Mouse (Mus musculus) embryonic facial prominence, embryonic 14.5 days (tissue): ENCODE measurements around the gene Fgf22. TPM values are rescaled to one million over a fixed set of nuclear protein-coding genes. Genes with fewer than 3 reads are reported as not detected.

Experiments
- ATAC-seq: fragments of 200-750 bp; cut with Nextera tagmentation; 2 replicates; pipeline ENCODE4 v1.8.0; 2017; ENCODE audit warnings: low read depth, moderate number of reproducible peaks, moderate TSS enrichment
- DNase-seq: peaks from one replicate; pipeline ENCODE4 v3.0.0-alpha.2; 2015; ENCODE audit warnings: low spot score
- H3K27ac ChIP-seq: fragments of 300-500 bp; sonication (generic); replicated peaks from 2 replicates; pipeline ENCODE4 v1.5.1; 2014; ENCODE audit warnings: low read depth, mild to moderate bottlenecking, low read length, moderate library complexity
- H3K27me3 ChIP-seq: fragments of 300-500 bp; sonication (generic); replicated peaks from 2 replicates; pipeline ENCODE4 v1.6.1; 2014; ENCODE audit warnings: low read length; ENCODE audit not compliant: control insufficient read depth, insufficient read depth
- H3K36me3 ChIP-seq: fragments of 300-500 bp; sonication (generic); 2 replicates; pipeline ENCODE4 v1.6.1; 2014; ENCODE audit warnings: low read length, mixed read lengths; ENCODE audit not compliant: control insufficient read depth, insufficient read depth
- H3K4me1 ChIP-seq: fragments of 300-500 bp; sonication (generic); 2 replicates; pipeline ENCODE4 v1.6.1; 2014; ENCODE audit warnings: antibody characterized with exemption, low read length; ENCODE audit not compliant: control insufficient read depth, insufficient read depth
- H3K4me2 ChIP-seq: fragments of 300-500 bp; sonication (generic); 2 replicates; pipeline ENCODE4 v1.6.1; 2014; ENCODE audit warnings: low read depth, mild to moderate bottlenecking, low read length, moderate library complexity, mixed read lengths
- H3K4me3 ChIP-seq: fragments of 300-500 bp; sonication (generic); 2 replicates; pipeline ENCODE4 v1.5.1; 2014; ENCODE audit warnings: low read depth, mild to moderate bottlenecking, low read length
- H3K9ac ChIP-seq: fragments of 300-500 bp; sonication (generic); 2 replicates; pipeline ENCODE4 v1.6.1; 2014; ENCODE audit warnings: low read depth, mild to moderate bottlenecking, low read length, moderate library complexity, mixed read lengths
- H3K9me3 ChIP-seq: fragments of 300-500 bp; sonication (generic); 2 replicates; pipeline ENCODE4 v1.6.1; 2016; ENCODE audit warnings: low read length; ENCODE audit not compliant: control insufficient read depth
- whole genome bisulfite sequencing: fragments of 180-500 bp; shearing (Covaris S2); extraction: QIAGEN DNeasy Blood & Tissue Kit; methylation state at CpG from one replicate; pipeline ENCODE4 v1.1.7; 2014; 5-methylcytosine and 5-hydroxymethylcytosine counted together
- polyA plus RNA-seq: library from polyadenylated mRNA; unstranded; fragments of >200 nt; fragmentation: Nextera tagmentation; extraction: Ambion mirVana; gene quantifications from 2 replicates; pipeline ENCODE4 v1.2.1, GENCODE M21; 2014

Fgf22 gene
- polyA plus RNA-seq, 1 experiment from 2014 or later, result 0.38 TPM

- Histone ChIP-seq H3K4me2 (no peak overlapping the region), H3K27me3 (peaks cover 13% of the 10 kb centered on the region; the same call in 1 of the 2 replicates), H3K27ac (no peak overlapping the region), H3K4me3 (no peak overlapping the region), H3K9me3 (no peaks in the 10 kb centered on the region), H3K9ac (no peak overlapping the region), H3K36me3 (no peaks in the 10 kb centered on the region), H3K4me1 (peaks cover 15% of the 10 kb centered on the region; the same call in 1 of the 2 replicates)
- peak; percentile 50 for DNase-seq
- 43% methylated on average over 27 of the region's 27 CpGs for WGBS
- no peak for ATAC-seq
Observed at GRCm38 (mm10) chr10:79783920-79784800, 29.3 kb downstream of the Fgf22 start.

- Histone ChIP-seq H3K4me1 (no peaks in the 10 kb centered on the region), H3K9me3 (no peaks in the 10 kb centered on the region), H3K9ac (no peak overlapping the region), H3K27me3 (no peaks in the 10 kb centered on the region), H3K36me3 (no peaks in the 10 kb centered on the region), H3K27ac (no peak overlapping the region), H3K4me2 (no peak overlapping the region), H3K4me3 (no peak overlapping the region)
- DNase-seq (peak; percentile 77), ATAC-seq (no peak)
- WGBS, result 35% methylated on average over 7 of the region's 7 CpGs
Observed at GRCm38 (mm10) chr10:79788386-79789158, 33.7 kb downstream of the Fgf22 start.

- ATAC-seq, result no peak
- H3K4me2 ChIP-seq, result no peak overlapping the region
- H3K4me1 ChIP-seq, result peaks cover 3% of the 10 kb centered on the region
- H3K9ac ChIP-seq, result no peak overlapping the region
- H3K27me3 ChIP-seq, result no peaks in the 10 kb centered on the region
- H3K9me3 ChIP-seq, result no peaks in the 10 kb centered on the region
- no peak overlapping the region for H3K27ac ChIP-seq
- H3K36me3 ChIP-seq, result no peaks in the 10 kb centered on the region
- DNase-seq, result no peak
- H3K4me3 ChIP-seq, result no peak overlapping the region
- 43% methylated on average over 2 of the region's 2 CpGs for WGBS
Observed at GRCm38 (mm10) chr10:79789581-79789980, 34.7 kb downstream of the Fgf22 start.

- Histone ChIP-seq H3K36me3 (no peaks in the 10 kb centered on the region), H3K4me2 (no peak within 1 kb of the TSS), H3K27me3 (no peaks in the 10 kb centered on the region), H3K4me1 (peaks cover 9% of the 10 kb centered on the region), H3K9ac (no peak within 1 kb of the TSS), H3K27ac (no peak within 1 kb of the TSS), H3K4me3 (no peak within 1 kb of the TSS), H3K9me3 (no peaks in the 10 kb centered on the region)
- WGBS, result 88% methylated on average over 4 of the region's 4 CpGs
- ATAC-seq (no peak), DNase-seq (no peak)
Observed at GRCm38 (mm10) chr10:79790861-79791260, 36.0 kb downstream of the Fgf22 start, which contains the start of gene Prss57. Prss57 (minus strand) TSS chr10:79790961.

GRCm38 (mm10) chr10:79792339-79793040, 37.6 kb downstream of the Fgf22 start:
- peaks cover 14% of the 10 kb centered on the region for H3K4me1 ChIP-seq
- no peak overlapping the region for H3K4me2 ChIP-seq
- H3K27ac ChIP-seq, result no peak overlapping the region
- H3K4me3 ChIP-seq, result no peak overlapping the region
- ATAC-seq, result no peak
- 82% methylated on average over 5 of the region's 5 CpGs for WGBS
- no peak overlapping the region for H3K9ac ChIP-seq
- no peaks in the 10 kb centered on the region for H3K9me3 ChIP-seq
- no peaks in the 10 kb centered on the region for H3K27me3 ChIP-seq
- DNase-seq, result no peak
- no peaks in the 10 kb centered on the region for H3K36me3 ChIP-seq

- peak within 1 kb of the TSS; percentile 84 for H3K27ac ChIP-seq
- peaks cover 14% of the 10 kb centered on the region for H3K4me1 ChIP-seq
- no peaks in the 10 kb centered on the region for H3K9me3 ChIP-seq
- H3K36me3 ChIP-seq, result no peaks in the 10 kb centered on the region
- H3K9ac ChIP-seq, result peak within 1 kb of the TSS; percentile 94
- H3K4me2 ChIP-seq, result peak within 1 kb of the TSS; percentile 89
- DNase-seq (peak; percentile 80), ATAC-seq (peak; percentile 76)
- H3K27me3 ChIP-seq, result no peaks in the 10 kb centered on the region
- 16% methylated on average over 20 of the region's 51 CpGs for WGBS
- peak within 1 kb of the TSS; percentile 94 for H3K4me3 ChIP-seq
Observed at GRCm38 (mm10) chr10:79793051-79793737, 38.3 kb downstream of the Fgf22 start, which contains the start of gene Palm. Palm (plus strand) TSS chr10:79793572.

- peak; percentile 34 for ATAC-seq
- H3K4me3 ChIP-seq, result peak overlapping the region; percentile 94
- no peak for DNase-seq
- H3K36me3 ChIP-seq, result no peaks in the 10 kb centered on the region
- H3K27me3 ChIP-seq, result no peaks in the 10 kb centered on the region
- H3K9me3 ChIP-seq, result no peaks in the 10 kb centered on the region
- H3K9ac ChIP-seq, result peak overlapping the region; percentile 94
- WGBS, result 1% methylated on average over 21 of the region's 38 CpGs
- H3K4me1 ChIP-seq, result peaks cover 14% of the 10 kb centered on the region
- H3K4me2 ChIP-seq, result peak overlapping the region; percentile 89
- peak overlapping the region; percentile 84 for H3K27ac ChIP-seq
Observed at GRCm38 (mm10) chr10:79793738-79794490, 39.0 kb downstream of the Fgf22 start.
